Comparison of ENCODE assay signal across 12 mouse cellular contexts in genomic region chr9:78965226-78965950, GRCm38 (mm10).
DNase-seq lines count a peak whose midpoint lies in the region; ATAC-seq and TF ChIP-seq lines count a peak whose summit lies in the region.
"Had no signal": no experiment of that assay in that cellular context is flagged by ENCODE, and none has a peak within 500 bp of the region (broad histone marks: within the 10 kb centered on the region; RNA-seq: fewer than 3 reads in every experiment).

No protein-coding gene starts in this region.

- no peak overlapping the region for H3K9ac ChIP-seq in hindbrain, postnatal 0 days (replicated peaks; ENCODE audit: low read length)
- H3K9ac ChIP-seq in hindbrain, embryonic 16.5 days (ENCODE audit: low read depth, low read length) = no peak overlapping the region
- H3K9ac ChIP-seq in limb, embryonic 13.5 days = no peak overlapping the region
- H3K9ac ChIP-seq: forebrain, embryonic 15.5 days; liver, embryonic 15.5 days had no signal

- DNase-seq in hindbrain, postnatal 0 days (ENCODE audit: low spot score) = peak; percentile 2
- peak; percentile 37 to 60 for DNase-seq in cerebellum, adult 2 months
- DNase-seq in cerebellum, postnatal 36 days = peak; percentile 44 to 54
- no peak for DNase-seq in gastrocnemius, postnatal 14 days
- no peak for DNase-seq in heart, adult 18-20 months
- no peak for DNase-seq in urinary bladder, postnatal 4 days (ENCODE audit: low spot score in 2 of 2)
- DNase-seq: heart, postnatal 10 days; right cerebral cortex, postnatal 25 days had no signal

- H3K9me3 ChIP-seq in hindbrain, postnatal 0 days (ENCODE audit: low read length) = no peaks in the 10 kb centered on the region
- H3K9me3 ChIP-seq in hindbrain, embryonic 16.5 days (ENCODE audit: control insufficient read depth, low read length) = no peaks in the 10 kb centered on the region
- H3K9me3 ChIP-seq in limb, embryonic 13.5 days = no peaks in the 10 kb centered on the region
- H3K9me3 ChIP-seq: forebrain, embryonic 15.5 days; liver, embryonic 15.5 days had no signal

- H3K27ac ChIP-seq in hindbrain, postnatal 0 days = no peak overlapping the region
- H3K27ac ChIP-seq in hindbrain, embryonic 16.5 days (ENCODE audit: low read depth, low read length) = no peak overlapping the region
- H3K27ac ChIP-seq in cerebellum, adult 2 months (ENCODE audit: insufficient read depth, low read length) = no peak overlapping the region
- peak overlapping the region; percentile 65; the same call in 1 of the 2 replicates for H3K27ac ChIP-seq in limb, embryonic 13.5 days
- H3K27ac ChIP-seq: forebrain, embryonic 15.5 days; liver, embryonic 15.5 days had no signal

- no peak for ATAC-seq in hindbrain, postnatal 0 days
- no peak for ATAC-seq in hindbrain, embryonic 16.5 days
- ATAC-seq in limb, embryonic 13.5 days (ENCODE audit: low FRiP score, low read depth) = no peak
- ATAC-seq: forebrain, embryonic 15.5 days had no signal

- TF ChIP-seq CTCF in hindbrain, postnatal 0 days (IDR thresholded peaks at IDR 0.05; ENCODE audit: low read depth) = no peak
- TF ChIP-seq CTCF in cerebellum, adult 2 months (IDR thresholded peaks at IDR 0.05; ENCODE audit: borderline replicate concordance, insufficient read depth, low read depth, low read length) = no peak

- no peaks in the 10 kb centered on the region for H3K36me3 ChIP-seq in hindbrain, postnatal 0 days (ENCODE audit: insufficient read depth, low read length)
- no peaks in the 10 kb centered on the region for H3K36me3 ChIP-seq in hindbrain, embryonic 16.5 days (ENCODE audit: control insufficient read depth, insufficient read depth, low read length)
- no peaks in the 10 kb centered on the region for H3K36me3 ChIP-seq in limb, embryonic 13.5 days
- H3K36me3 ChIP-seq: forebrain, embryonic 15.5 days; liver, embryonic 15.5 days had no signal

- WGBS in hindbrain, postnatal 0 days = 61% methylated on average over 14 of the region's 14 CpGs
- WGBS in hindbrain, embryonic 16.5 days = 69% methylated on average over 14 of the region's 14 CpGs
- WGBS in cerebellum, adult 2 months = 33% methylated on average over 14 of the region's 14 CpGs
- WGBS in limb, embryonic 13.5 days = 65% methylated on average over 14 of the region's 14 CpGs

- H3K27me3 ChIP-seq in hindbrain, postnatal 0 days (ENCODE audit: insufficient read depth, low read length) = no peaks in the 10 kb centered on the region
- H3K27me3 ChIP-seq in hindbrain, embryonic 16.5 days (replicated peaks; ENCODE audit: control insufficient read depth, insufficient read depth, low read length) = no peaks in the 10 kb centered on the region
- H3K27me3 ChIP-seq in cerebellum, adult 2 months (ENCODE audit: control insufficient read depth, insufficient read depth, low read length) = no peaks in the 10 kb centered on the region
- no peaks in the 10 kb centered on the region for H3K27me3 ChIP-seq in limb, embryonic 13.5 days
- H3K27me3 ChIP-seq: forebrain, embryonic 15.5 days; liver, embryonic 15.5 days had no signal

- TF ChIP-seq POLR2A in cerebellum, adult 2 months (IDR thresholded peaks at IDR 0.05; ENCODE audit: borderline replicate concordance, insufficient read depth, low read length) = no peak

- H3K4me1 ChIP-seq in hindbrain, postnatal 0 days (ENCODE audit: insufficient read depth, low read length) = no peaks in the 10 kb centered on the region
- no peaks in the 10 kb centered on the region for H3K4me1 ChIP-seq in hindbrain, embryonic 16.5 days (ENCODE audit: control insufficient read depth, insufficient read depth, low read depth, low read length)
- peaks cover 4% of the 10 kb centered on the region; the same call in 1 of the 2 replicates for H3K4me1 ChIP-seq in cerebellum, adult 2 months (ENCODE audit: control insufficient read depth, insufficient read depth, low read length)
- peaks cover 6% of the 10 kb centered on the region; the same call in 1 of the 2 replicates for H3K4me1 ChIP-seq in limb, embryonic 13.5 days
- H3K4me1 ChIP-seq: liver, embryonic 15.5 days had no signal

- H3K4me2 ChIP-seq in hindbrain, postnatal 0 days (ENCODE audit: low read depth, low read length) = no peak overlapping the region
- H3K4me2 ChIP-seq in hindbrain, embryonic 16.5 days (ENCODE audit: low read length) = no peak overlapping the region
- no peak overlapping the region for H3K4me2 ChIP-seq in limb, embryonic 13.5 days (replicated peaks)
- H3K4me2 ChIP-seq: forebrain, embryonic 15.5 days; liver, embryonic 15.5 days had no signal

- intact Hi-C loops in gastrocnemius, postnatal 14 days (cut with DNase I; ENCODE audit: low total_unique reads) = no loop called here

- H3K4me3 ChIP-seq in hindbrain, postnatal 0 days (ENCODE audit: low read length) = no peak overlapping the region
- H3K4me3 ChIP-seq in hindbrain, embryonic 16.5 days (ENCODE audit: low read length) = no peak overlapping the region
- H3K4me3 ChIP-seq in cerebellum, adult 2 months (replicated peaks; ENCODE audit: insufficient read depth, low read depth, low read length) = no peak overlapping the region
- no peak overlapping the region for H3K4me3 ChIP-seq in limb, embryonic 13.5 days
- H3K4me3 ChIP-seq: forebrain, embryonic 15.5 days; liver, embryonic 15.5 days had no signal

Comparison
In these comparisons a context has a peak if more than half of its experiments do, and no peak if none do; other contexts are left out.
1. DNase-seq: peak in hindbrain, postnatal 0 days (single experiment), cerebellum, adult 2 months (2 of 2) and cerebellum, postnatal 36 days (2 of 2); none in gastrocnemius, postnatal 14 days (single experiment), heart, adult 18-20 months (0 of 2) and urinary bladder, postnatal 4 days (0 of 2).